ENCODE assay signal across 16 mouse cellular contexts in genomic region chr12:17748155-17748529, GRCm38 (mm10). TPM values are rescaled to one million over a fixed set of nuclear protein-coding genes. Genes with fewer than 3 reads are reported as not detected.
DNase-seq lines count a peak whose midpoint lies in the region; ATAC-seq and TF ChIP-seq lines count a peak whose summit lies in the region.
"Had no signal": no experiment of that assay in that cellular context is flagged by ENCODE, and none has a peak within 500 bp of the region (broad histone marks: within the 10 kb centered on the region; RNA-seq: fewer than 3 reads in every experiment).

No protein-coding gene starts in this region.

- no peaks in the 10 kb centered on the region for H3K36me3 ChIP-seq in forebrain, embryonic 10.5 days (replicated peaks)
- H3K36me3 ChIP-seq in forebrain, embryonic 15.5 days = no peaks in the 10 kb centered on the region
- no peaks in the 10 kb centered on the region for H3K36me3 ChIP-seq in lung, embryonic 14.5 days (ENCODE audit: insufficient read depth)
- H3K36me3 ChIP-seq in limb, embryonic 10.5 days = no peaks in the 10 kb centered on the region
- H3K36me3 ChIP-seq: embryonic facial prominence, embryonic 13.5 days; forebrain, embryonic 12.5 days; G1E had no signal

- 62% methylated on average over 4 of the region's 4 CpGs for WGBS in forebrain, embryonic 10.5 days
- 45% methylated on average over 4 of the region's 4 CpGs for WGBS in forebrain, embryonic 15.5 days
- 21% methylated on average over 4 of the region's 4 CpGs for WGBS in lung, embryonic 14.5 days
- WGBS in limb, embryonic 10.5 days = 26% methylated on average over 4 of the region's 4 CpGs

- H3K9me3 ChIP-seq in forebrain, embryonic 10.5 days = no peaks in the 10 kb centered on the region
- no peaks in the 10 kb centered on the region for H3K9me3 ChIP-seq in forebrain, embryonic 15.5 days
- no peaks in the 10 kb centered on the region for H3K9me3 ChIP-seq in lung, embryonic 14.5 days (ENCODE audit: low read depth, low read length)
- H3K9me3 ChIP-seq in limb, embryonic 10.5 days (replicated peaks) = no peaks in the 10 kb centered on the region
- H3K9me3 ChIP-seq: embryonic facial prominence, embryonic 13.5 days; forebrain, embryonic 12.5 days had no signal

- DNase-seq in forebrain, embryonic 10.5 days (ENCODE audit: extremely low spot score, low spot score) = no peak
- peak; percentile 47 for DNase-seq in lung, embryonic 14.5 days
- no peak for DNase-seq in lung, postnatal 4 days
- peak; percentile 16 for DNase-seq in 3134 (ENCODE audit: extremely low read depth, insufficient read length, low spot score)
- DNase-seq in limb, embryonic 10.5 days (ENCODE audit: low spot score) = no peak
- DNase-seq: adrenal gland, postnatal 25 days; cerebellum, postnatal 36 days; heart, adult 18-20 months; heart, postnatal 10 days; kidney, adult 8-10 months had no signal

- H3K27ac ChIP-seq in forebrain, embryonic 10.5 days = peak overlapping the region; percentile 70; the same call in 1 of the 2 replicates
- no peak overlapping the region for H3K27ac ChIP-seq in forebrain, embryonic 15.5 days (replicated peaks)
- H3K27ac ChIP-seq in lung, embryonic 14.5 days (ENCODE audit: low read depth) = peak overlapping the region; percentile 55; the same call in 1 of the 2 replicates
- H3K27ac ChIP-seq in limb, embryonic 10.5 days = no peak overlapping the region
- H3K27ac ChIP-seq: embryonic facial prominence, embryonic 13.5 days had no signal

- H3K4me1 ChIP-seq in forebrain, embryonic 10.5 days = peaks cover 76% of the 10 kb centered on the region
- peaks cover 45% of the 10 kb centered on the region for H3K4me1 ChIP-seq in forebrain, embryonic 15.5 days
- peaks cover 37% of the 10 kb centered on the region for H3K4me1 ChIP-seq in lung, embryonic 14.5 days (ENCODE audit: insufficient read depth)
- peaks cover 38% of the 10 kb centered on the region for H3K4me1 ChIP-seq in limb, embryonic 10.5 days

- no peak overlapping the region for H3K9ac ChIP-seq in forebrain, embryonic 15.5 days (replicated peaks)
- no peak overlapping the region for H3K9ac ChIP-seq in lung, embryonic 14.5 days
- H3K9ac ChIP-seq: embryonic facial prominence, embryonic 13.5 days; forebrain, embryonic 12.5 days had no signal

- no peaks in the 10 kb centered on the region for H3K27me3 ChIP-seq in forebrain, embryonic 10.5 days (ENCODE audit: poor library complexity, severe bottlenecking)
- H3K27me3 ChIP-seq in forebrain, embryonic 15.5 days = no peaks in the 10 kb centered on the region
- H3K27me3 ChIP-seq in lung, embryonic 14.5 days (ENCODE audit: insufficient read depth, low read length) = no peaks in the 10 kb centered on the region
- H3K27me3 ChIP-seq in limb, embryonic 10.5 days (ENCODE audit: low read depth, poor library complexity, severe bottlenecking) = no peaks in the 10 kb centered on the region
- H3K27me3 ChIP-seq: embryonic facial prominence, embryonic 13.5 days; forebrain, embryonic 12.5 days had no signal

- no peak for TF ChIP-seq CTCF in lung, embryonic 14.5 days (IDR thresholded peaks at IDR 0.05; ENCODE audit: low read depth)

- no peak overlapping the region for H3K4me2 ChIP-seq in forebrain, embryonic 15.5 days (replicated peaks)
- no peak overlapping the region for H3K4me2 ChIP-seq in lung, embryonic 14.5 days
- H3K4me2 ChIP-seq: embryonic facial prominence, embryonic 13.5 days; forebrain, embryonic 12.5 days had no signal

- H3K4me3 ChIP-seq in forebrain, embryonic 10.5 days = no peak overlapping the region
- no peak overlapping the region for H3K4me3 ChIP-seq in forebrain, embryonic 15.5 days
- no peak overlapping the region for H3K4me3 ChIP-seq in lung, embryonic 14.5 days (ENCODE audit: low read depth, low read length)
- H3K4me3 ChIP-seq in limb, embryonic 10.5 days = no peak overlapping the region
- H3K4me3 ChIP-seq: embryonic facial prominence, embryonic 13.5 days; forebrain, embryonic 12.5 days had no signal

- no peak for ATAC-seq in forebrain, embryonic 15.5 days (replicated peaks)
- ATAC-seq in lung, embryonic 14.5 days (ENCODE audit: insufficient read depth) = no peak
- ATAC-seq in hematopoietic stem cell, adult 5-6 weeks (replicated peaks in 1 of 2; ENCODE audit: insufficient read depth in 1 of 2, low FRiP score in 2 of 2, low TSS enrichment in 1 of 2, low read depth in 1 of 2, poor library complexity in 2 of 2, severe bottlenecking in 2 of 2) = peak; percentile 8 to 36; a peak in 1 of 4 replicates
- ATAC-seq in erythroblast, adult 5-6 weeks (replicated peaks; ENCODE audit: low FRiP score, poor library complexity, severe bottlenecking) = no peak

RNA-seq across cellular contexts. Expression of gene Hpcal1, which starts 57.5 kb away (rescaled TPM):
- polyA plus RNA-seq in forebrain, embryonic 10.5 days (2016; fragmentation: Nextera tagmentation; extraction: Ambion mirVana) = 36.7 and 36.8 TPM in 2 replicates
- polyA plus RNA-seq in forebrain, embryonic 15.5 days (2015; fragmentation: Nextera tagmentation; extraction: Ambion mirVana) = 30.5 and 36.1 TPM in 2 replicates
- polyA plus RNA-seq in lung, embryonic 14.5 days (2014; fragmentation: Nextera tagmentation; extraction: Ambion mirVana) = 52.1 and 52.4 TPM in 2 replicates
- total RNA-seq in hematopoietic stem cell, adult 5-6 weeks (2017) = 15.5 and 16.8 TPM in 2 replicates
- 34.2 and 35.3 TPM in 2 replicates for polyA plus RNA-seq in limb, embryonic 10.5 days (2016; fragmentation: Nextera tagmentation; extraction: Ambion mirVana)
- total RNA-seq in erythroblast, adult 5-6 weeks (2015; ENCODE audit: low replicate concordance) = 23.8 and 30.3 TPM in 2 replicates
- total RNA-seq in erythroblast, adult 5-6 weeks (2017; ENCODE audit: low replicate concordance) = 4.3 and 7.4 TPM in 2 replicates
- total RNA-seq: G1E had no signal
- polyA plus RNA-seq: G1E had no signal

Comparison
In these comparisons a context has a peak if more than half of its experiments do, and no peak if none do; other contexts are left out.
1. DNase-seq: peak in lung, embryonic 14.5 days (single experiment) and 3134 (single experiment); none in forebrain, embryonic 10.5 days (single experiment), lung, postnatal 4 days (0 of 2) and limb, embryonic 10.5 days (single experiment).
2. H3K27ac ChIP-seq: peak in forebrain, embryonic 10.5 days (single experiment) and lung, embryonic 14.5 days (single experiment); none in forebrain, embryonic 15.5 days (single experiment) and limb, embryonic 10.5 days (single experiment).
3. ATAC-seq: peak in hematopoietic stem cell, adult 5-6 weeks (2 of 2); none in forebrain, embryonic 15.5 days (single experiment), lung, embryonic 14.5 days (single experiment) and erythroblast, adult 5-6 weeks (single experiment).